Mouse (Mus musculus) lung, embryonic 16.5 days (tissue): ENCODE measurements around the gene N4bp3. TPM values are rescaled to one million over a fixed set of nuclear protein-coding genes. Genes with fewer than 3 reads are reported as not detected.
A peak's percentile ranks its signal among the peaks of the same experiment; 100 is the strongest.
"Not testable (repeated sequence)": the region's sequence is repeated elsewhere in the genome, so short reads cannot be mapped to it uniquely, and the experiment has no call there.

Experiments
- ATAC-seq: fragments of 200-750 bp; cut with Nextera tagmentation; 2 replicates; pipeline ENCODE4 v1.8.0; 2017; ENCODE audit warnings: low read depth, mild to moderate bottlenecking, moderate library complexity
- H3K27ac ChIP-seq: fragments of 300-500 bp; sonication (generic); 2 replicates; pipeline ENCODE4 v1.5.1; 2014; ENCODE audit warnings: mild to moderate bottlenecking, control low read depth, low read length
- H3K27me3 ChIP-seq: fragments of 300-500 bp; sonication (generic); 2 replicates; pipeline ENCODE4 v1.6.1; 2014; ENCODE audit warnings: low read depth, low read length, mixed read lengths; ENCODE audit not compliant: control insufficient read depth, insufficient read depth
- H3K36me3 ChIP-seq: fragments of 300-500 bp; sonication (generic); 2 replicates; pipeline ENCODE4 v1.6.1; 2014; ENCODE audit warnings: low read length; ENCODE audit not compliant: control insufficient read depth, insufficient read depth
- H3K4me1 ChIP-seq: fragments of 300-500 bp; sonication (generic); replicated peaks from 2 replicates; pipeline ENCODE4 v1.6.1; 2014; ENCODE audit warnings: low read length, mixed read lengths; ENCODE audit not compliant: control insufficient read depth, insufficient read depth
- H3K4me2 ChIP-seq: fragments of 300-500 bp; sonication (generic); 2 replicates; pipeline ENCODE4 v1.6.1; 2014; ENCODE audit warnings: low read depth, low read length, control low read depth
- H3K4me3 ChIP-seq: fragments of 300-500 bp; sonication (generic); 2 replicates; pipeline ENCODE4 v1.5.1; 2014; ENCODE audit warnings: mild to moderate bottlenecking, low read length, control low read depth
- H3K9ac ChIP-seq: fragments of 300-500 bp; sonication (generic); 2 replicates; pipeline ENCODE4 v1.6.1; 2014; ENCODE audit warnings: low read length, control low read depth
- H3K9me3 ChIP-seq: fragments of 300-500 bp; sonication (generic); 2 replicates; pipeline ENCODE4 v1.6.1; 2016; ENCODE audit warnings: low read length; ENCODE audit not compliant: control insufficient read depth
- WGBS: fragments of 180-500 bp; shearing (Covaris S2); extraction: QIAGEN DNeasy Blood & Tissue Kit; methylation state at CpG from one replicate; pipeline ENCODE4 v1.1.7; 2014; 5-methylcytosine and 5-hydroxymethylcytosine counted together
- polyA plus RNA-seq: library from polyadenylated mRNA; unstranded; fragments of >200 nt; fragmentation: Nextera tagmentation; extraction: Ambion mirVana; gene quantifications from 2 replicates; pipeline ENCODE4 v1.2.1, GENCODE M21; 2015

Gene N4bp3
- 43.4 and 43.5 TPM in 2 replicates for polyA plus RNA-seq

GRCm38 (mm10) chr11:51650691-51651515 lies at the start of gene N4bp3, which contains the start of gene D930048N14Rik:
N4bp3 (minus strand) TSS chr11:51650842.
D930048N14Rik (plus strand) TSS chr11:51650954.
- WGBS: 2% methylated on average over 48 of the region's 70 CpGs
- Histone ChIP-seq H3K9me3 (no peaks in the 10 kb centered on the region), H3K9ac (peak within 1 kb of the TSS; percentile 90), H3K4me3 (peak within 1 kb of the TSS; percentile 78), H3K36me3 (no peaks in the 10 kb centered on the region), H3K4me2 (peak within 1 kb of the TSS; percentile 92), H3K27me3 (no peaks in the 10 kb centered on the region), H3K27ac (peak within 1 kb of the TSS; percentile 79), H3K4me1 (peaks cover 15% of the 10 kb centered on the region)
- peak; percentile 77 for ATAC-seq

- H3K27ac ChIP-seq: no peak overlapping the region
- no peaks in the 10 kb centered on the region for H3K4me1 ChIP-seq
- H3K9ac ChIP-seq: no peak overlapping the region
- no peak for ATAC-seq
- no peaks in the 10 kb centered on the region for H3K9me3 ChIP-seq
- WGBS: 92% methylated on average over 3 of the region's 3 CpGs
- H3K4me2 ChIP-seq: no peak overlapping the region
- H3K36me3 ChIP-seq: peaks cover 18% of the 10 kb centered on the region
- H3K27me3 ChIP-seq: no peaks in the 10 kb centered on the region
- no peak overlapping the region for H3K4me3 ChIP-seq
Observed at GRCm38 (mm10) chr11:51694984-51695383, 44.3 kb upstream of the N4bp3 start.

GRCm38 (mm10) chr11:51690597-51690996 lies 40.0 kb upstream of the N4bp3 start:
- not testable (repeated sequence) for H3K9ac ChIP-seq, H3K4me2 ChIP-seq, H3K27ac ChIP-seq, H3K4me1 ChIP-seq, H3K27me3 ChIP-seq, H3K9me3 ChIP-seq, H3K4me3 ChIP-seq, H3K36me3 ChIP-seq, ATAC-seq
- WGBS: 96% methylated on average over 1 of the region's 3 CpGs

GRCm38 (mm10) chr11:51689343-51689742 lies 38.7 kb upstream of the N4bp3 start:
- Histone ChIP-seq H3K4me3 (peak overlapping the region; percentile 81), H3K27ac (peak overlapping the region; percentile 100), H3K4me2 (peak overlapping the region; percentile 84), H3K36me3 (no peaks in the 10 kb centered on the region), H3K4me1 (peaks cover 9% of the 10 kb centered on the region), H3K9me3 (no peaks in the 10 kb centered on the region), H3K9ac (peak overlapping the region; percentile 91), H3K27me3 (no peaks in the 10 kb centered on the region)
- WGBS: 23% methylated on average over 6 of the region's 6 CpGs
- ATAC-seq: no peak

- H3K36me3 ChIP-seq: no peaks in the 10 kb centered on the region
- H3K27me3 ChIP-seq: no peaks in the 10 kb centered on the region
- H3K27ac ChIP-seq: peak within 1 kb of the TSS; percentile 100
- 0% methylated on average over 60 of the region's 60 CpGs for WGBS
- peak within 1 kb of the TSS; percentile 91 for H3K9ac ChIP-seq
- H3K4me3 ChIP-seq: peak within 1 kb of the TSS; percentile 81
- H3K9me3 ChIP-seq: no peaks in the 10 kb centered on the region
- H3K4me2 ChIP-seq: peak within 1 kb of the TSS; percentile 88
- peak; percentile 99 for ATAC-seq
- peaks cover 9% of the 10 kb centered on the region for H3K4me1 ChIP-seq
Observed at GRCm38 (mm10) chr11:51688330-51689328, 38.0 kb upstream of the N4bp3 start, which contains the start of gene 0610009B22Rik. 0610009B22Rik (minus strand) TSS chr11:51688874.

GRCm38 (mm10) chr11:51681976-51682374 lies 31.3 kb upstream of the N4bp3 start:
- Histone ChIP-seq H3K27me3 (no peaks in the 10 kb centered on the region), H3K36me3 (no peaks in the 10 kb centered on the region), H3K9ac (no peak overlapping the region), H3K9me3 (no peaks in the 10 kb centered on the region), H3K4me2 (no peak overlapping the region), H3K4me3 (no peak overlapping the region), H3K4me1 (peaks cover 3% of the 10 kb centered on the region; the same call in 1 of the 2 replicates), H3K27ac (no peak overlapping the region)
- 41% methylated on average over 8 of the region's 8 CpGs for WGBS
- no peak for ATAC-seq

- H3K27me3 ChIP-seq: no peaks in the 10 kb centered on the region
- 0 out of 2 replicates have a peak overlapping the region, but pooled peaks have one; percentile 9 for H3K4me3 ChIP-seq
- H3K27ac ChIP-seq: no peak overlapping the region
- no peaks in the 10 kb centered on the region for H3K36me3 ChIP-seq
- WGBS: 28% methylated on average over 13 of the region's 13 CpGs
- H3K9me3 ChIP-seq: no peaks in the 10 kb centered on the region
- peaks cover 3% of the 10 kb centered on the region; the same call in 1 of the 2 replicates for H3K4me1 ChIP-seq
- peak overlapping the region; percentile 11 for H3K9ac ChIP-seq
- H3K4me2 ChIP-seq: peak overlapping the region; percentile 19
- peak; percentile 65; the same call in 1 of the 2 replicates for ATAC-seq
Observed at GRCm38 (mm10) chr11:51681324-51681975, 30.8 kb upstream of the N4bp3 start.

GRCm38 (mm10) chr11:51679466-51679865 lies 28.8 kb upstream of the N4bp3 start:
- H3K9ac ChIP-seq: no peak overlapping the region
- H3K4me1 ChIP-seq: peaks cover 3% of the 10 kb centered on the region; the same call in 1 of the 2 replicates
- ATAC-seq: no peak
- H3K27me3 ChIP-seq: no peaks in the 10 kb centered on the region
- no peak overlapping the region for H3K27ac ChIP-seq
- H3K9me3 ChIP-seq: no peaks in the 10 kb centered on the region
- H3K36me3 ChIP-seq: no peaks in the 10 kb centered on the region
- no peak overlapping the region for H3K4me3 ChIP-seq
- no peak overlapping the region for H3K4me2 ChIP-seq
- WGBS: 50% methylated on average over 3 of the region's 3 CpGs
